Mouse (Mus musculus) left cerebral cortex, adult 9 months (tissue): ENCODE measurements around the gene Hist1h2bc.

Experiments
- DNase-seq, 2 experiments: peaks; one replicate each; pipeline ENCODE4 v3.0.0; 2022; ENCODE audit warnings: low spot score in 2 of 2

Gene Hist1h2bc

DNA sequence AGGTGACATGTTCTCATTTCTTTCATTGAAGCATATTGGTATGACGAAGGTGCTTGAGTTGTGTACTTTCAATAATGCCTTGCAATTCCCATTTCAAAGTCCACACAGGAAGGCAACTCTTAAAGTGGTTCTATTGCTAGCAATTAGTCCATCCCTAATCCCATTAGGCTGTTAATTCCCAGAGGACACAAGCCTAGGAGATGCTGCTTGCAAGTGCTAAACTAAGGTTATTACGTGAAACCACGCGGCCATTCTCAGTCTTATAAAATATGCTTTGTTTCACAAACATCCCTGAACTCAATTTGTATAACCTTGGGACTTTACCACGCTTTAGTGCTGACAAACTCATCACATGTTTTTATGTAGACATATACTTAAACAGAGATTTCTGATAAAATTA, 53.1 kb downstream of the Hist1h2bc start:
- no peak for DNase-seq

DNA sequence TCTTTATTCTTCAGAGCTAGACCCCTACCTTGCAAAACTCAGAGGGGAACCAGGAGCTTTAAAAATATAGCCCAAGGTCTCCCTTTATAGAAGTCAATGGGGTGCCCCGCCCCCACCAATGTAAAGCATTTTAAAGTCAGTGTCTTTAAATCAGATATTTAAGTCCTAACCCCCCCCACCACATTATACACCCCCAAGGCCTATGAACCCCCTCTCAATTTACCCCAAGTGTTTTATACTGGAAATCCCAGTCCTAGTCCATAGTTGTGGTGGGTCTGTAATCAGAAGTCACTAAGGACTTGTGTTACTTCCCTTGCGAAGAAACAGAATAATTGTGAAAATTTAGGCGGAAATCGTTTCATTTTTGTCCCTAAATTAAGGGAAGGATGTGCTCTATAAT, 54.0 kb downstream of the Hist1h2bc start:
- no peak for DNase-seq

DNA sequence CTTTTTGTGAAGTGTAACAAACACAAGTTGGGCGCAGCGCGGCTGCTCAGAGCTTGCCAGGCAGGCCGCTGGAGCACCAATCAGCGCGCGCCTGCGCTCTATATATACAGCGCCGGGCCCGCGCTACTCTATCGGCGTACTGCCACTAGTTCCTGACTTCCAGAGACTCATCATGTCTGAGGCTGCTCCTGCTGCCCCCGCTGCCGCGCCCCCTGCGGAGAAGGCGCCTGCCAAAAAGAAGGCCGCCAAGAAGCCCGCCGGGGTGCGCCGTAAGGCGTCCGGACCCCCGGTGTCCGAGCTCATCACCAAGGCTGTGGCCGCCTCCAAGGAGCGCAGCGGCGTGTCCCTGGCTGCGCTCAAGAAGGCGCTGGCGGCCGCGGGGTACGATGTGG, 54.7 kb downstream of the Hist1h2bc start, which contains the start of gene Hist1h1c:
Hist1h1c (plus strand) TSS at position 132 of the 392 bp plus-strand sequence.
- DNase-seq = peak in 1 of 2 experiments; percentile 91

DNA sequence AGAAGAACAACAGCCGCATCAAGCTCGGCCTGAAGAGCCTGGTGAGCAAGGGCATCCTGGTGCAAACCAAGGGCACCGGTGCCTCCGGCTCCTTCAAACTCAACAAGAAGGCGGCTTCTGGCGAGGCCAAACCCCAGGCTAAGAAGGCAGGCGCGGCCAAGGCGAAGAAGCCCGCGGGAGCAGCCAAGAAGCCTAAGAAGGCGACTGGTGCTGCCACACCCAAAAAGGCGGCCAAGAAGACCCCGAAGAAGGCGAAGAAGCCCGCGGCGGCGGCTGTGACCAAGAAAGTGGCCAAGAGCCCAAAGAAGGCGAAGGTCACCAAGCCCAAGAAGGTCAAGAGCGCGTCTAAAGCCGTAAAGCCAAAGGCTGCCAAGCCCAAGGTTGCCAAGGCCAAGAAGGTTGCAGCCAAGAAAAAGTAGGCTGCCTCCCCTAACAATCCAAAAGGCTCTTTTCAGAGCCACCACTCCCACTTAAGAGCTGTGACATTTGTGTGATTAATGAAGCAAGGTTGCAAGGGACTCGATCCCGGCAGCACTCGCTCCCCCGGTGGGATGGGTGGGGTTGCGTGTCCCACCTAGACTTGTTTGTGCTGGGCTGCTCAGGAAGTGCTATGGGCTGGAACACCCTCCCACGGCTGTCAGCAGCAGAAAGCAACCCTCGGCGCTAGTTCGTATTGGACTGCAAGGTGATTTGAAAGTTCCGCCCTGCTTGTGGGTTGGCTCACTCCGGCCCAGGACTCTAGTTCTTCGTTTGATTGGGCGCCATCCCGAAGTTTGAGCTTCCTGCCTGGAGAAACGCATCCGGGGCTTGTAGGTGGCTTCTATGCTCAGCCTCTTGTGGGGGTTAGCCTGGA, 55.3 kb downstream of the Hist1h2bc start:
- DNase-seq = peak; percentile 93 to 97

DNA sequence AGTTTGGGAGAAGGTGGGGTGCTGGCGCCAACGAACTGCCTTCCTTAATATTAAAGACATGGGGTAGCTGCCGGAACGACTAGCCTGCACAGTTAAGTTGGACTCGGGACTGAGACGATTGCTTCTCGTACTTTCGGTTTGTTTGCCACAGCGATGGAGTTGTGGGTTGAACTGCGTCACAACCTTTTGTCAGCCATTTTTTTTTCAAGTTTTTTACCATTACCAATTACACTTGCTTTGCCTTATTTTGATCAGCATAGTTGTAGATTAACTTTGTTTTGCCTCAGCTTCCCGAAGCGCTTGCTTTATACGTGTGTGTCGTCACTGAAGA, 55.9 kb downstream of the Hist1h2bc start:
- no peak for DNase-seq

DNA sequence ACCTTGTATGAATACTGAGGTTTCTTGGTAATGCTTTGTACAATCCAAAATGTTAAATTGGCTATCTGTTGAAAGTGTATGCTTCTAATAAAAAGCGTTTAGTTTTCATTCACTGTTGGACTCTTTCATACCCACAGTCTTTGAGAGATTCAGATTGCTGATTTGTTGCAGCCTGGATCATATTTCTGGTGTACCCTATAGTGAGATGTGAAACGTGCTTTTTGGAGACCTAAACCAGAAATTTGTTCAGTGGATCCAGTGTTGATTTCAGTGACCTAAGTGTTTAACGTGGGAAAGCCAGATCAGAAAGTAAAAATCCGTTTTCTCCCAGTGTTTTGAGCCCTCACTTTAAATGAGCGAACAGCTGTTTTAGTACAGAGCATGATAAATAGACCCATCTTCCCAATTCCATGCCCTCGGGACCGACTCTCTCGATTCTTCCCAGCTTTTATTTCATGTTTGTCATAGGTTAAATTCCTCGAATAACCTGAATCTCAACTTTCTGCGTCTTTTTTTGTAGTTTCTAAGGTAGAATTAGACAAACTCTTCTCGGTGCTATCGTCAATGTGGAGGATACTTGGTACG, 56.3 kb downstream of the Hist1h2bc start:
- DNase-seq = no peak

DNA sequence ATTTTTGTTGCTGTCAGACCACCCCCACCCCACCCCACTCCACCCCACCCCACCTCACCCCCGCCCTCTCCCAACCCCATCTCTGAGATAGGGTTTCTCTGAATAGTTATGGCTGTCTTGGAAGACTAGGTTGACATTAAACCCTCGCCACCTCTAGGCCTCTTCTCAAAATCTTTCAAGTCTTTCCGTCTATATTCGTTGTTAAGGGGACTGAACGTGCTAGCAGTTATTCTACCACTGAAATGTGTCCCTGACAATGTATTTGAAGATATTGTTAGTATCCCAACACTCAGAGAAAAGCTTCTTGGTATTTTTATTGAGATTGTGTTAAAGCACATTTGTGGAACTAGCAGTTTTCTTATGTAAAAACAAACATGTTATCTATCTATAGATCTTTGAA, 56.9 kb downstream of the Hist1h2bc start:
- DNase-seq = no peak

DNA sequence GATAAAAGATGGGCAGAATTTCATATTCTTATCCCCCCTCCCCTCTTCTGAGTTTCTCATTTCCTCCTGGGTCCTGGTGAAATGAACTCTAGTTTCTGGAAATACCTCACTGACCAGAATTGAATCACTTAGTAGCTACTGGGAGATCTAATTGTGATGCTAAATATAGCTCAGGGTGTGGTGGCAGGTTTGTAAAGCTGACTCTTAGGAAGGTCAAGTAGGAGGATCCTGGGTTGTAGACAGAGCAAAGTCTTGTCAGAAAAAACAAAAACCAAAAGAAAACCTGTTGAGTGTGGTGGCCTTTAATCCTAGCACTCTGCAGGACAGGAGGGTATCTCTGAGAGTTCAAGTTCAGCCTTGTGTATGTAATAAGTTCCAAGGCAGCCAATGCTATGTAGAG, 58.0 kb downstream of the Hist1h2bc start:
- no peak for DNase-seq
